Mouse (Mus musculus): ENCODE results near the gene Rgs11. TPM values are rescaled to one million over a fixed set of nuclear protein-coding genes. Genes with fewer than 3 reads are reported as not detected.
"Not testable (repeated sequence)": the region's sequence is repeated elsewhere in the genome, so short reads cannot be mapped to it uniquely, and the experiment has no call there.

Gene Rgs11
- polyA plus RNA-seq (2015; fragmentation: Nextera tagmentation; extraction: Ambion mirVana) = 11.8 and 19.3 TPM in 2 replicates

- Histone ChIP-seq H3K27me3 (replicated peaks) (peaks cover 45% of the 10 kb centered on the region), H3K27ac (no peak within 1 kb of the TSS), H3K4me2 (replicated peaks) (peak within 1 kb of the TSS; percentile 99), H3K4me1 (replicated peaks) (peaks cover 21% of the 10 kb centered on the region), H3K4me3 (replicated peaks) (peak within 1 kb of the TSS; percentile 56), H3K9ac (peak within 1 kb of the TSS; percentile 44), H3K36me3 (no peaks in the 10 kb centered on the region), H3K9me3 (no peaks in the 10 kb centered on the region)
- 3% methylated on average over 22 of the region's 22 CpGs for WGBS
- ATAC-seq = peak; percentile 18; the same call in 1 of the 2 replicates
These were observed at the start of gene Rgs11 for GRCm38 (mm10) chr17:26202737-26203136. Gene Rgs11, plus strand, starts transcription at chr17:26202951.

- Histone ChIP-seq H3K36me3 (no peaks in the 10 kb centered on the region), H3K4me1 (replicated peaks) (no peaks in the 10 kb centered on the region), H3K4me2 (replicated peaks) (no peak overlapping the region), H3K27ac (no peak overlapping the region), H3K27me3 (replicated peaks) (no peaks in the 10 kb centered on the region), H3K4me3 (replicated peaks) (no peak overlapping the region), H3K9ac (no peak overlapping the region), H3K9me3 (no peaks in the 10 kb centered on the region)
- no peak for ATAC-seq
- WGBS = 93% methylated on average over 1 of the region's 1 CpGs
These were observed 40.0 kb upstream of the Rgs11 start for GRCm38 (mm10) chr17:26162736-26163135.

GRCm38 (mm10) chr17:26168039-26168438 is 34.7 kb upstream of the Rgs11 start:
- Histone ChIP-seq H3K27me3 (replicated peaks) (no peaks in the 10 kb centered on the region), H3K27ac (no peak overlapping the region), H3K4me1 (replicated peaks) (no peaks in the 10 kb centered on the region), H3K4me2 (replicated peaks) (no peak overlapping the region), H3K9ac (no peak overlapping the region), H3K9me3 (no peaks in the 10 kb centered on the region), H3K4me3 (replicated peaks) (no peak overlapping the region), H3K36me3 (no peaks in the 10 kb centered on the region)
- WGBS = 79% methylated on average over 2 of the region's 2 CpGs
- no peak for ATAC-seq

GRCm38 (mm10) chr17:26175248-26175647 is 27.5 kb upstream of the Rgs11 start:
- ATAC-seq = not testable (repeated sequence)

GRCm38 (mm10) chr17:26178611-26179010 is 24.1 kb upstream of the Rgs11 start:
- H3K36me3 ChIP-seq = peaks cover 14% of the 10 kb centered on the region
- no peak overlapping the region for H3K4me2 ChIP-seq (replicated peaks)
- H3K4me1 ChIP-seq (replicated peaks) = no peaks in the 10 kb centered on the region
- H3K9ac ChIP-seq = no peak overlapping the region
- H3K27me3 ChIP-seq (replicated peaks) = no peaks in the 10 kb centered on the region
- H3K27ac ChIP-seq = no peak overlapping the region
- no peaks in the 10 kb centered on the region for H3K9me3 ChIP-seq
- no peak overlapping the region for H3K4me3 ChIP-seq (replicated peaks)
- no peak for ATAC-seq

More at GRCm38 (mm10) chr17:26175248-26175647, 27.5 kb upstream of the Rgs11 start:
- not testable (repeated sequence) for H3K4me1 ChIP-seq (replicated peaks); H3K4me2 ChIP-seq (replicated peaks); H3K9ac ChIP-seq; H3K27ac ChIP-seq; H3K27me3 ChIP-seq (replicated peaks); H3K9me3 ChIP-seq; H3K4me3 ChIP-seq (replicated peaks); H3K36me3 ChIP-seq
- 85% methylated on average over 2 of the region's 2 CpGs for WGBS

GRCm38 (mm10) chr17:26181179-26181578 is 21.6 kb upstream of the Rgs11 start:
- Histone ChIP-seq H3K4me2 (replicated peaks) (no peak overlapping the region), H3K4me3 (replicated peaks) (no peak overlapping the region), H3K27ac (no peak overlapping the region), H3K9me3 (no peaks in the 10 kb centered on the region), H3K36me3 (peaks cover 23% of the 10 kb centered on the region), H3K27me3 (replicated peaks) (no peaks in the 10 kb centered on the region), H3K4me1 (replicated peaks) (no peaks in the 10 kb centered on the region), H3K9ac (no peak overlapping the region)
- no peak for ATAC-seq
- WGBS = 93% methylated on average over 3 of the region's 3 CpGs

- Histone ChIP-seq H3K36me3 (peaks cover 62% of the 10 kb centered on the region), H3K4me2 (replicated peaks) (no peak overlapping the region), H3K27me3 (replicated peaks) (no peaks in the 10 kb centered on the region), H3K27ac (no peak overlapping the region), H3K4me3 (replicated peaks) (no peak overlapping the region), H3K9ac (no peak overlapping the region), H3K9me3 (no peaks in the 10 kb centered on the region), H3K4me1 (replicated peaks) (no peaks in the 10 kb centered on the region)
- no peak for ATAC-seq
- 95% methylated on average over 5 of the region's 5 CpGs for WGBS
These were observed 15.2 kb upstream of the Rgs11 start for GRCm38 (mm10) chr17:26187592-26187991.

GRCm38 (mm10) chr17:26188091-26188805 is 14.5 kb upstream of the Rgs11 start:
- no peak overlapping the region for H3K9ac ChIP-seq
- H3K27ac ChIP-seq = no peak overlapping the region
- no peaks in the 10 kb centered on the region for H3K27me3 ChIP-seq (replicated peaks)
- H3K4me1 ChIP-seq (replicated peaks) = no peaks in the 10 kb centered on the region
- H3K36me3 ChIP-seq = peaks cover 65% of the 10 kb centered on the region
- no peak overlapping the region for H3K4me3 ChIP-seq (replicated peaks)
- 94% methylated on average over 11 of the region's 11 CpGs for WGBS
- no peak for ATAC-seq
- no peaks in the 10 kb centered on the region for H3K9me3 ChIP-seq
- H3K4me2 ChIP-seq (replicated peaks) = no peak overlapping the region

GRCm38 (mm10) chr17:26191486-26191885 is 11.3 kb upstream of the Rgs11 start:
- not testable (repeated sequence) for H3K27ac ChIP-seq; H3K9ac ChIP-seq; H3K27me3 ChIP-seq (replicated peaks); H3K4me1 ChIP-seq (replicated peaks); H3K4me3 ChIP-seq (replicated peaks); ATAC-seq; H3K4me2 ChIP-seq (replicated peaks); H3K9me3 ChIP-seq
- peaks cover 63% of the 10 kb centered on the region for H3K36me3 ChIP-seq
- WGBS = 87% methylated on average over 7 of the region's 7 CpGs

- WGBS = 97% methylated on average over 15 of the region's 15 CpGs
- Histone ChIP-seq H3K4me2 (replicated peaks) (no peak overlapping the region), H3K4me1 (replicated peaks) (no peaks in the 10 kb centered on the region), H3K9me3 (no peaks in the 10 kb centered on the region), H3K27ac (no peak overlapping the region), H3K36me3 (peaks cover 62% of the 10 kb centered on the region), H3K27me3 (replicated peaks) (no peaks in the 10 kb centered on the region), H3K9ac (no peak overlapping the region), H3K4me3 (replicated peaks) (no peak overlapping the region)
- ATAC-seq = no peak
These were observed 10.1 kb upstream of the Rgs11 start for GRCm38 (mm10) chr17:26192481-26193190.

GRCm38 (mm10) chr17:26198892-26199291 is 3.9 kb upstream of the Rgs11 start, which contains the start of gene Pdia2:
Gene Pdia2, minus strand, starts transcription at chr17:26199087.
- ATAC-seq = no peak
- no peak within 1 kb of the TSS for H3K4me3 ChIP-seq (replicated peaks)
- H3K9me3 ChIP-seq = no peaks in the 10 kb centered on the region
- H3K36me3 ChIP-seq = peaks cover 15% of the 10 kb centered on the region
- peaks cover 21% of the 10 kb centered on the region for H3K4me1 ChIP-seq (replicated peaks)
- no peak within 1 kb of the TSS for H3K27ac ChIP-seq
- H3K27me3 ChIP-seq (replicated peaks) = peaks cover 39% of the 10 kb centered on the region
- H3K4me2 ChIP-seq (replicated peaks) = no peak within 1 kb of the TSS; the same call in 1 of the 2 replicates
- no peak within 1 kb of the TSS for H3K9ac ChIP-seq
- 61% methylated on average over 4 of the region's 4 CpGs for WGBS

GRCm38 (mm10) chr17:26200831-26201705 is 1.7 kb upstream of the Rgs11 start:
- Histone ChIP-seq H3K36me3 (0 out of 2 replicates have a peak, but pooled peaks cover 7% of the 10 kb centered on the region), H3K27me3 (replicated peaks) (peaks cover 45% of the 10 kb centered on the region), H3K4me2 (replicated peaks) (peak overlapping the region; percentile 99), H3K27ac (no peak overlapping the region), H3K4me3 (replicated peaks) (peak overlapping the region; percentile 57), H3K4me1 (replicated peaks) (peaks cover 21% of the 10 kb centered on the region), H3K9me3 (no peaks in the 10 kb centered on the region), H3K9ac (peak overlapping the region; percentile 52)
- peak; percentile 69 for ATAC-seq
- under 1% methylated on average over 89 of the region's 92 CpGs for whole genome bisulfite sequencing
